Mouse (Mus musculus) granulocyte monocyte progenitor cell, adult 5-6 weeks (primary cell): ENCODE measurements around the gene Rhobtb1. TPM values are rescaled to one million over a fixed set of nuclear protein-coding genes. Genes with fewer than 3 reads are reported as not detected.
A peak's percentile ranks its signal among the peaks of the same experiment; 100 is the strongest.

Experiments
- ATAC-seq: replicated peaks from 2 replicates; pipeline ENCODE4 v1.8.0; 2016; ENCODE audit warnings: mild to moderate bottlenecking, moderate TSS enrichment, inconsistent platforms; ENCODE audit not compliant: poor library complexity, severe bottlenecking
- total RNA-seq, 2 experiments: library from RNA; stranded (forward) in 1 of 2; stranded (reverse) in 1 of 2; fragments of 200-712, 200-1000 nt in 1 of 2; fragments of >200 nt in 1 of 2; fragmentation: Nextera tagmentation in 1 of 2; gene quantifications; 2 replicates each; pipeline ENCODE4 v1.2.3; 2014 to 2017

Gene Rhobtb1
- total RNA-seq, 2 experiments from 2014 or later, result 1.8 to 2.1 TPM

GRCm38 (mm10) chr10:69263906-69264305 lies 112.7 kb downstream of the Rhobtb1 start:
- ATAC-seq, result no peak

- no peak for ATAC-seq
These were observed 114.2 kb downstream of the Rhobtb1 start for GRCm38 (mm10) chr10:69265421-69265820.

GRCm38 (mm10) chr10:69268061-69268643 lies 116.9 kb downstream of the Rhobtb1 start:
- ATAC-seq, result no peak

- ATAC-seq, result no peak
These were observed 120.2 kb downstream of the Rhobtb1 start for GRCm38 (mm10) chr10:69271436-69271835.

GRCm38 (mm10) chr10:69274275-69274674 lies 123.0 kb downstream of the Rhobtb1 start:
- ATAC-seq, result no peak

GRCm38 (mm10) chr10:69274705-69275104 lies 123.5 kb downstream of the Rhobtb1 start:
- ATAC-seq, result no peak

GRCm38 (mm10) chr10:69275811-69276775 lies 124.9 kb downstream of the Rhobtb1 start:
- ATAC-seq, result no peak

- no peak for ATAC-seq
These were observed 125.7 kb downstream of the Rhobtb1 start for GRCm38 (mm10) chr10:69276920-69277435.

- no peak for ATAC-seq
These were observed 127.8 kb downstream of the Rhobtb1 start for GRCm38 (mm10) chr10:69278764-69279606.

- no peak for ATAC-seq
These were observed 128.4 kb downstream of the Rhobtb1 start for GRCm38 (mm10) chr10:69279607-69279978.

GRCm38 (mm10) chr10:69286939-69287338 lies 135.7 kb downstream of the Rhobtb1 start:
- ATAC-seq, result no peak

GRCm38 (mm10) chr10:69288086-69288485 lies 136.9 kb downstream of the Rhobtb1 start:
- ATAC-seq, result no peak

GRCm38 (mm10) chr10:69288720-69289119 lies 137.5 kb downstream of the Rhobtb1 start:
- no peak for ATAC-seq

GRCm38 (mm10) chr10:69290736-69291135 lies 139.5 kb downstream of the Rhobtb1 start:
- no peak for ATAC-seq

- no peak for ATAC-seq
These were observed 144.7 kb downstream of the Rhobtb1 start for GRCm38 (mm10) chr10:69295919-69296318.

GRCm38 (mm10) chr10:69299985-69300384 lies 148.8 kb downstream of the Rhobtb1 start:
- ATAC-seq, result peak; percentile 68

- ATAC-seq, result no peak
These were observed 151.4 kb downstream of the Rhobtb1 start for GRCm38 (mm10) chr10:69302667-69303066.

- ATAC-seq, result no peak
These were observed 153.6 kb downstream of the Rhobtb1 start for GRCm38 (mm10) chr10:69304819-69305218.

GRCm38 (mm10) chr10:69305600-69305999 lies 154.4 kb downstream of the Rhobtb1 start:
- no peak for ATAC-seq

GRCm38 (mm10) chr10:69306205-69306604 lies 155.0 kb downstream of the Rhobtb1 start:
- peak; percentile 64 for ATAC-seq
